Mouse (Mus musculus) left cerebral cortex, postnatal 14 days (tissue): Measurements from ENCODE around the gene H1fnt. TPM values are rescaled to one million over a fixed set of nuclear protein-coding genes. Genes with fewer than 3 reads are reported as not detected.

Experiments used
- DNase-seq, 2 experiments: peaks; one replicate each; pipeline ENCODE4 v3.0.0; 2021 to 2022; ENCODE audit warnings: low spot score in 2 of 2, mixed read lengths in 1 of 2
- intact Hi-C: fragments of 180-260 bp; cut with DNase I; formaldehyde crosslinking; loops from one replicate; pipeline ENCODE4 v1.15.1; 2025
- long read RNA-seq, 2 experiments: library from polyadenylated mRNA; stranded (forward); transcript quantifications; one replicate each; pipeline ENCODE4 v2.0.0; 2021
- total RNA-seq, 2 experiments: library from RNA; stranded (reverse); gene quantifications; 2 replicates each; pipeline ENCODE4 v1.2.3; 2021

H1fnt gene
- not detected for total RNA-seq
- long read RNA-seq, experiment 1, result 0 reads
- long read RNA-seq, experiment 2, result 0 reads

- intact Hi-C loops, result no loop called here
- no peak for DNase-seq
Measured at GRCm38 (mm10) chr15:98257193-98257592, at the start of gene H1fnt. H1fnt (minus strand) TSS chr15:98257293.

GRCm38 (mm10) chr15:98295628-98296551 lies 38.8 kb upstream of the H1fnt start, which contains the start of gene Zfp641:
Zfp641 (minus strand) TSS chr15:98296161.
- peak; percentile 39 to 51 for DNase-seq
- intact Hi-C loops, result loop anchor here (10.0 kb wide), 1 partner anchor 111 kb away; no protein-coding TSS in a partner anchor

GRCm38 (mm10) chr15:98293651-98294050 lies 36.6 kb upstream of the H1fnt start:
- intact Hi-C loops, result loop anchor here (10.0 kb wide), 1 partner anchor 109 kb away; no protein-coding TSS in a partner anchor

GRCm38 (mm10) chr15:98288566-98288965 lies 31.5 kb upstream of the H1fnt start:
- intact Hi-C loops, result no loop called here
- DNase-seq, result no peak

More at GRCm38 (mm10) chr15:98293651-98294050, 36.6 kb upstream of the H1fnt start:
- no peak for DNase-seq

GRCm38 (mm10) chr15:98286418-98286817 lies 29.3 kb upstream of the H1fnt start:
- no peak for DNase-seq
- intact Hi-C loops, result no loop called here

GRCm38 (mm10) chr15:98257776-98258175 lies 683 bp upstream of the H1fnt start:
- DNase-seq, result no peak
- intact Hi-C loops, result no loop called here

- intact Hi-C loops, result no loop called here
Measured at GRCm38 (mm10) chr15:98256271-98256670, 822 bp downstream of the H1fnt start.

GRCm38 (mm10) chr15:98235442-98235841 lies 21.7 kb downstream of the H1fnt start:
- no peak for DNase-seq

More at GRCm38 (mm10) chr15:98256271-98256670, 822 bp downstream of the H1fnt start:
- DNase-seq, result no peak

GRCm38 (mm10) chr15:98234350-98234749 lies 22.7 kb downstream of the H1fnt start, which contains the start of gene Olfr286:
Olfr286 (minus strand) TSS chr15:98234450.
- no peak for DNase-seq
- intact Hi-C loops, result no loop called here

More at GRCm38 (mm10) chr15:98235442-98235841, 21.7 kb downstream of the H1fnt start:
- intact Hi-C loops, result no loop called here

GRCm38 (mm10) chr15:98226096-98226495 lies 31.0 kb downstream of the H1fnt start:
- intact Hi-C loops, result no loop called here
- no peak for DNase-seq

GRCm38 (mm10) chr15:98225610-98226009 lies 31.5 kb downstream of the H1fnt start:
- intact Hi-C loops, result no loop called here
- no peak for DNase-seq

GRCm38 (mm10) chr15:98222377-98222776 lies 34.7 kb downstream of the H1fnt start:
- no peak for DNase-seq
- intact Hi-C loops, result no loop called here

GRCm38 (mm10) chr15:98220877-98221276 lies 36.2 kb downstream of the H1fnt start, which contains the start of the genes Gm44579 and Olfr287:
Gm44579 (minus strand) TSS chr15:98220977.
Olfr287 (minus strand) TSS chr15:98221056.
- peak in 1 of 2 experiments; percentile 25 for DNase-seq
- intact Hi-C loops, result no loop called here

GRCm38 (mm10) chr15:98214130-98214529 lies 43.0 kb downstream of the H1fnt start:
- no peak for DNase-seq
- intact Hi-C loops, result no loop called here

GRCm38 (mm10) chr15:98213336-98213870 lies 43.7 kb downstream of the H1fnt start:
- intact Hi-C loops, result no loop called here
- DNase-seq, result no peak

- no peak for DNase-seq
- intact Hi-C loops, result no loop called here
Measured at GRCm38 (mm10) chr15:98209676-98210075, 47.4 kb downstream of the H1fnt start.
